Mouse (Mus musculus): ENCODE results near the gene Gm20671. TPM values are rescaled to one million over a fixed set of nuclear protein-coding genes. Genes with fewer than 3 reads are reported as not detected.
"Not testable (repeated sequence)": the region's sequence is repeated elsewhere in the genome, so short reads cannot be mapped to it uniquely, and the experiment has no call there.

Gm20671 gene
- polyA plus RNA-seq, 1 experiment = not detected

GRCm38 (mm10) chr5:32861082-32861481 is 34.2 kb upstream of the Gm20671 start:
- peaks cover 5% of the 10 kb centered on the region; the same call in 1 of the 2 replicates for H3K36me3 ChIP-seq (ENCODE audit: control insufficient read depth, insufficient read depth, low read length, poor library complexity, severe bottlenecking)
- H3K9ac ChIP-seq (ENCODE audit: low read depth, poor library complexity, severe bottlenecking) = no peak overlapping the region
- no peaks in the 10 kb centered on the region for H3K9me3 ChIP-seq (replicated peaks; ENCODE audit: control insufficient read depth, insufficient read depth, low read length, poor library complexity, severe bottlenecking)
- peaks cover 3% of the 10 kb centered on the region for H3K4me1 ChIP-seq (ENCODE audit: control insufficient read depth, insufficient read depth, low read length)
- TF ChIP-seq CTCF (IDR thresholded peaks at IDR 0.05; ENCODE audit: low read depth, low read length) (no peak), POLR2A (IDR thresholded peaks at IDR 0.05; ENCODE audit: insufficient read depth, low read length) (no peak), EP300 (IDR thresholded peaks at IDR 0.05; ENCODE audit: insufficient read depth, low read depth, low read length) (no peak)
- H3K27ac ChIP-seq (ENCODE audit: insufficient read depth, low read length) = no peak overlapping the region
- no peak overlapping the region for H3K4me3 ChIP-seq (ENCODE audit: low read depth, low read length)
- no peaks in the 10 kb centered on the region for H3K27me3 ChIP-seq (ENCODE audit: control insufficient read depth, insufficient read depth, low read length, poor library complexity, severe bottlenecking)

DNA sequence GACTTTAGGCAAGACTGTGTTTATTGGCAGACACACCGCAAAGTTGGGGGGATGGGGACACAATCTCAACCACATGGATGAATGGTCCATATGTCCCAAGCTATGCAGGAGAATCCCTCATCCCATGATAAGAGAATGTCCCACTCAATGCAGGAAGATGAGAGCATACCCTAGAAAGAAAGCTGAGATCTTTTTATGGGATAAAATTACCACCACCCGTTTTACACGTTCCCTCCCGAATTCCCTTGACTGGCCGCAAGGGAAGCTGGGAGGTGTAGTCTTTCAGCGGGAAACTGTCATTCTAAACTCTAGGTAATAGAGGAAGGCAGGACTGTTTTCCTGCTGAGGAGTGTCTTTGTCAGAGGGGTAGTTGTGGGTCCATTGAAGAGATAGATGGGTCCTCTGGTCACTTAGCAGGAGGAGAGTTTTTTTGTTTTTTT is 30.9 kb upstream of the Gm20671 start:
- Histone ChIP-seq H3K9me3 (replicated peaks; ENCODE audit: control insufficient read depth, insufficient read depth, low read length, poor library complexity, severe bottlenecking) (no peaks in the 10 kb centered on the region), H3K4me1 (ENCODE audit: control insufficient read depth, insufficient read depth, low read length) (no peaks in the 10 kb centered on the region), H3K4me3 (ENCODE audit: low read depth, low read length) (peak overlapping the region; percentile 98), H3K36me3 (ENCODE audit: control insufficient read depth, insufficient read depth, low read length, poor library complexity, severe bottlenecking) (no peaks in the 10 kb centered on the region), H3K9ac (ENCODE audit: low read depth, poor library complexity, severe bottlenecking) (peak overlapping the region; percentile 78), H3K27ac (ENCODE audit: insufficient read depth, low read length) (peak overlapping the region; percentile 80), H3K27me3 (ENCODE audit: control insufficient read depth, insufficient read depth, low read length, poor library complexity, severe bottlenecking) (no peaks in the 10 kb centered on the region)
- TF ChIP-seq EP300 (IDR thresholded peaks at IDR 0.05; ENCODE audit: insufficient read depth, low read depth, low read length) (no peak), CTCF (IDR thresholded peaks at IDR 0.05; ENCODE audit: low read depth, low read length) (no peak), POLR2A (IDR thresholded peaks at IDR 0.05; ENCODE audit: insufficient read depth, low read length) (no peak)

DNA sequence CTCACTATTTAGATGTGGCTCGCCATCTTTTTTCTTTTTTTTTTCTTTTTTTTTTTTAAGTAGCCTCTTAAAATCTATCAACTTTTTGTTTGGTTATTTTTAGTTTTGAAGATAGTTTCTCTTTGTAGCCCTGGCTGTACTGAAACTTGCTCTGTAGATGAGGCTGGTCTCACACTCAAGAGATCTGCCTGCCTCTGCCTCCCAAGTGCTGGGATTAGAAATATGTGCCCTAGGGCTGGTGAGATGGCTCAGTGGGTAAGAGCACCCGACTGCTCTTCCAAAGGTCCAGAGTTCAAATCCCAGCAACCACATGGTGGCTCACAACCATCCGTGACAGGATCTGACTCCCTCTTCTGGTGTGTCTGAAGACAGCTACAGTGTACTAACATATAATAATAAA is 28.4 kb upstream of the Gm20671 start:
- H3K4me3 ChIP-seq (ENCODE audit: low read depth, low read length); H3K9ac ChIP-seq (ENCODE audit: low read depth, poor library complexity, severe bottlenecking); H3K36me3 ChIP-seq (ENCODE audit: control insufficient read depth, insufficient read depth, low read length, poor library complexity, severe bottlenecking); H3K4me1 ChIP-seq (ENCODE audit: control insufficient read depth, insufficient read depth, low read length); H3K27me3 ChIP-seq (ENCODE audit: control insufficient read depth, insufficient read depth, low read length, poor library complexity, severe bottlenecking); H3K27ac ChIP-seq (ENCODE audit: insufficient read depth, low read length); H3K9me3 ChIP-seq (replicated peaks; ENCODE audit: control insufficient read depth, insufficient read depth, low read length, poor library complexity, severe bottlenecking): not testable (repeated sequence)

- H3K4me3 ChIP-seq (ENCODE audit: low read depth, low read length) = no peak overlapping the region
- H3K27ac ChIP-seq (ENCODE audit: insufficient read depth, low read length) = peak overlapping the region; percentile 55
- no peaks in the 10 kb centered on the region for H3K27me3 ChIP-seq (ENCODE audit: control insufficient read depth, insufficient read depth, low read length, poor library complexity, severe bottlenecking)
- no peak for TF ChIP-seq CTCF (IDR thresholded peaks at IDR 0.05; ENCODE audit: low read depth, low read length)
- TF ChIP-seq EP300 (IDR thresholded peaks at IDR 0.05; ENCODE audit: insufficient read depth, low read depth, low read length) = no peak
- no peak for TF ChIP-seq POLR2A (IDR thresholded peaks at IDR 0.05; ENCODE audit: insufficient read depth, low read length)
- no peaks in the 10 kb centered on the region for H3K36me3 ChIP-seq (ENCODE audit: control insufficient read depth, insufficient read depth, low read length, poor library complexity, severe bottlenecking)
- H3K9ac ChIP-seq (ENCODE audit: low read depth, poor library complexity, severe bottlenecking) = no peak overlapping the region; the same call in 1 of the 2 replicates
- H3K4me1 ChIP-seq (ENCODE audit: control insufficient read depth, insufficient read depth, low read length) = peaks cover 2% of the 10 kb centered on the region
- no peaks in the 10 kb centered on the region for H3K9me3 ChIP-seq (replicated peaks; ENCODE audit: control insufficient read depth, insufficient read depth, low read length, poor library complexity, severe bottlenecking)
Measured at GRCm38 (mm10) chr5:32854818-32855217, 27.9 kb upstream of the Gm20671 start.

DNA sequence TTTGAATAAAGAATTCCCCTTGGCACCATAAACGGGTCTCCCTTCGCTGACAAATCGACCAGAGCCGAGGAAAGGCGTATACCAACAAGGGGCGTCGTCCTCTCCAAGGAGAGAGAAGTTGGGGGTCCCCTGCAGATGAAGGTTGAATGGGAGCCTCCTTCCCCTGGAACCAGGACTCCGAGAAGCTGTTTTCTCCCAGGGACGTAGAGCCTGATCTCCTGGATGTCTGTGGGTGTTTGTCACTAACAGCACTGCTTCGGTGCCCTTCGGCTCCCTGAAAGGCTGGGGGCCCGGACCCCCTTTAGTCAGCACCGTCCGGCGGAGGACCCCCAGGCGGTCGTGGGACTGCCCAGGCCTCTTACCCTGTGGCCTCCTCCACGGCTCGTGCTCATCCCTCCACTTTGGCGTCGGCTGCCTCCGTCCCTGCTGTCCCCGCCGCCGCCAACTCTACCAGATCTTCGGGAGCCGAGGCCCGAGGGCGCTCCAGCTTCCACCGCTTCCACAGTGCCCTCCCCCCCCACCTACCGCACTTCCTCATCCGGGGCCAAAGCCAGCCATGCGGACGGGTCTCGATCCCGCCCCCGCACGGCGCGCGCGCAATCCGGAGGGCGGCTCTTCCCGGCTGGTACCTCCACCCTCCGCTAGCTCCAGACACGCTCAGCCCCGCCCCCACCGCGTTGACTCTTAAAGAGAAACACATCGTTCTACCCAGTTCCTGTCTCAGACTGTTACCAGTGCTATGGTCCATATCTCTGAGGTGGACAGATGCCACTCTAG is 27.0 kb upstream of the Gm20671 start, which contains the start of gene Prr14l:
Gene Prr14l, minus strand, starts transcription at position 526 of the 777 bp plus-strand sequence.
- H3K36me3 ChIP-seq (ENCODE audit: control insufficient read depth, insufficient read depth, low read length, poor library complexity, severe bottlenecking) = no peaks in the 10 kb centered on the region
- no peaks in the 10 kb centered on the region for H3K9me3 ChIP-seq (replicated peaks; ENCODE audit: control insufficient read depth, insufficient read depth, low read length, poor library complexity, severe bottlenecking)
- no peaks in the 10 kb centered on the region for H3K27me3 ChIP-seq (ENCODE audit: control insufficient read depth, insufficient read depth, low read length, poor library complexity, severe bottlenecking)
- peak; percentile 63; the same call in 1 of the 2 replicates for TF ChIP-seq EP300 (IDR thresholded peaks at IDR 0.05; ENCODE audit: insufficient read depth, low read depth, low read length)
- no peak for TF ChIP-seq CTCF (IDR thresholded peaks at IDR 0.05; ENCODE audit: low read depth, low read length)
- TF ChIP-seq POLR2A (IDR thresholded peaks at IDR 0.05; ENCODE audit: insufficient read depth, low read length) = peak; percentile 54
- H3K9ac ChIP-seq (ENCODE audit: low read depth, poor library complexity, severe bottlenecking) = peak within 1 kb of the TSS; percentile 93
- peak within 1 kb of the TSS; percentile 55 for H3K27ac ChIP-seq (ENCODE audit: insufficient read depth, low read length)
- peaks cover 2% of the 10 kb centered on the region for H3K4me1 ChIP-seq (ENCODE audit: control insufficient read depth, insufficient read depth, low read length)
- H3K4me3 ChIP-seq (ENCODE audit: low read depth, low read length) = peak within 1 kb of the TSS; percentile 87

DNA sequence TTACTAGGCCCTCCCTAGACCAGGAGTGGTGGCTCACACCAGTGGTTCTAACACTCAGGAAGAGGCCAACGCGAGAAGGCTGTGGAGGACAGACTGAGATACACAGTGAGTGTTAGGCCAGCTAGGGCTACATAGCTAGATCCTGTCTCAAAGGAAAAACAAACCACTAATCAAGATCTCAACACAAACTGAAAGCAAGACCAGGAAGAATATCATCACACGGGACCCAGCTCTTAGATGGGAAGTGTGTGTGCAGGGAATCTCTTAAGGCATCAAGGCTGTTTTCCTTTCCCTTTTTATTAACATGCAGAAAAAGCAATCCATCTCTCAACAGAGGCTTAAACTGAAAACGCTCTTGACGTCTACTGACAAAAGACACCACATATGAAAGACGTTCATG is 25.1 kb upstream of the Gm20671 start:
- Histone ChIP-seq H3K4me3 (ENCODE audit: low read depth, low read length) (no peak overlapping the region), H3K27ac (ENCODE audit: insufficient read depth, low read length) (peak overlapping the region; percentile 79; the same call in 1 of the 2 replicates), H3K27me3 (ENCODE audit: control insufficient read depth, insufficient read depth, low read length, poor library complexity, severe bottlenecking) (no peaks in the 10 kb centered on the region), H3K4me1 (ENCODE audit: control insufficient read depth, insufficient read depth, low read length) (peaks cover 2% of the 10 kb centered on the region), H3K36me3 (ENCODE audit: control insufficient read depth, insufficient read depth, low read length, poor library complexity, severe bottlenecking) (0 out of 2 replicates have a peak, but pooled peaks cover 2% of the 10 kb centered on the region), H3K9ac (ENCODE audit: low read depth, poor library complexity, severe bottlenecking) (peak overlapping the region; percentile 93), H3K9me3 (replicated peaks; ENCODE audit: control insufficient read depth, insufficient read depth, low read length, poor library complexity, severe bottlenecking) (no peaks in the 10 kb centered on the region)
- no peak for TF ChIP-seq CTCF (IDR thresholded peaks at IDR 0.05; ENCODE audit: low read depth, low read length)
- no peak for TF ChIP-seq POLR2A (IDR thresholded peaks at IDR 0.05; ENCODE audit: insufficient read depth, low read length)

GRCm38 (mm10) chr5:32849580-32849979 is 22.7 kb upstream of the Gm20671 start:
- H3K27ac ChIP-seq (ENCODE audit: insufficient read depth, low read length); H3K9me3 ChIP-seq (replicated peaks; ENCODE audit: control insufficient read depth, insufficient read depth, low read length, poor library complexity, severe bottlenecking); H3K36me3 ChIP-seq (ENCODE audit: control insufficient read depth, insufficient read depth, low read length, poor library complexity, severe bottlenecking); H3K4me3 ChIP-seq (ENCODE audit: low read depth, low read length); H3K27me3 ChIP-seq (ENCODE audit: control insufficient read depth, insufficient read depth, low read length, poor library complexity, severe bottlenecking); H3K9ac ChIP-seq (ENCODE audit: low read depth, poor library complexity, severe bottlenecking); H3K4me1 ChIP-seq (ENCODE audit: control insufficient read depth, insufficient read depth, low read length): not testable (repeated sequence)

Measured in ES-Bruce4 (cell line).